Mouse (Mus musculus): ENCODE results near the gene Tmem117. TPM values are rescaled to one million over a fixed set of nuclear protein-coding genes. Genes with fewer than 3 reads are reported as not detected.

The Tmem117 gene
- total and polyA plus RNA-seq, 2 experiments from 2014 or later = 19.1 to 20.4 TPM

DNA sequence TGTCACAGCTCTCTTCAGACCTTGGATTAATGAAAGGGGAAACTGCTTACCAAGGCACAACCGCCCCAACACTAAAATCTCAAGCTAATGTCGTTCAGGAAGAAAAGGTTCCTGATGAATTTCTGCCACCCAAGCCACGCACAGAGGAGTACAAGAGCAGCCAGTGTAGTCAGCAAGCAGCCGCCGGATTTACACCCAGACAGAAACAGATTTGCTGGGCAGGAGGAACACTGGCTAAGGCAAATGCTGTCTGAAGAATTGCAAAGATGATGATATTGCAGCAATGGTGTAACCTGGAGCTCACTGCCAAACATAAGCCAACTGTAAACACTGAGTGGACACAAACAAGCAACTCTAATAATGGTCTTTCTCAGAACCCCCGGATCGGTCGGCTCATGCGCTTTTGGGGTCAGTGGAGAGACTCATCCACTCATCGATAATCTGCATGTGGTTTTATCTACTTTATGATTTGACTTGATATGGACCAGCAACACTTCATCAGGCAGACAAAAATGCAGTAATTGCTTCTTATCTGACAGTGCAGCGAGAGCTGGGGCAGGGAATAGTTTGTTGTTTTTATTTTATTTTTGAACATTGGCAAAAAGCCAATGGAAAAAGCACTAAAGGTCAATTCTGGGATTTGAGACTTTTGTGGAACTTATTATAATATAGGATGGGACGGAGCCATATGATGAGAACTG lies 509.8 kb downstream of the Tmem117 start:
- Histone ChIP-seq H3K9ac (replicated peaks; ENCODE audit: low read length, poor library complexity, severe bottlenecking) (no peak overlapping the region), H3K27me3 (ENCODE audit: insufficient read depth, low read length) (no peaks in the 10 kb centered on the region), H3K9me3 (ENCODE audit: low read length) (no peaks in the 10 kb centered on the region), H3K36me3 (ENCODE audit: insufficient read depth, low read length) (no peaks in the 10 kb centered on the region), H3K27ac (ENCODE audit: low read depth, low read length) (no peak overlapping the region), H3K4me1 (ENCODE audit: insufficient read depth, low read length) (no peaks in the 10 kb centered on the region), H3K4me2 (ENCODE audit: low read depth, low read length, poor library complexity, severe bottlenecking) (no peak overlapping the region), H3K4me3 (ENCODE audit: low read depth, low read length) (no peak overlapping the region)
- no peak for TF ChIP-seq CTCF (IDR thresholded peaks at IDR 0.05)
- 83% methylated on average over 12 of the region's 12 CpGs for WGBS
- DNase-seq (ENCODE audit: low spot score) (no peak), ATAC-seq (ENCODE audit: low FRiP score) (no peak)

DNA sequence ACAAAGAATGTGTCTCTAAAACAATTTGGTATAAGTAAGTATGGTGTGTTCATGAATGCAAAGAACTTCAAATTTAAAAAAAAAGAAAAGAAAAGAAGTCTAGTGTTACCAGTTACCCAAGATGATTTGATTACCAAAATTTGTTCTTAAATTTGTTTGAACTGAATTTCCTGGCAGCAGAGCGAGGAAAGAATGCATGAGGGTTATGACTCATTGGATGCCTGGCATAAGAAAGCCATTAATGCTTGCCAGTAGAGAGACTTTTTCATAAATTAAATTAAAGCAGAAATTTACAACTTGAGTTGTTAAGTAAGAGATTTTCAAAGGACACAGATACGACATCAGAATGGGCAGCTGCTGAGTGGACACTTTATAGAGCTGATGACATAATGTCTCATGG lies 515.1 kb downstream of the Tmem117 start:
- no peaks in the 10 kb centered on the region for H3K36me3 ChIP-seq (ENCODE audit: insufficient read depth, low read length)
- DNase-seq (ENCODE audit: low spot score) = no peak
- 85% methylated on average over 2 of the region's 2 CpGs for WGBS
- H3K4me2 ChIP-seq (ENCODE audit: low read depth, low read length, poor library complexity, severe bottlenecking) = no peak overlapping the region
- no peaks in the 10 kb centered on the region for H3K4me1 ChIP-seq (ENCODE audit: insufficient read depth, low read length)
- ATAC-seq (ENCODE audit: low FRiP score) = no peak
- no peaks in the 10 kb centered on the region for H3K27me3 ChIP-seq (ENCODE audit: insufficient read depth, low read length)
- no peak for TF ChIP-seq CTCF (IDR thresholded peaks at IDR 0.05)
- H3K27ac ChIP-seq (ENCODE audit: low read depth, low read length) = no peak overlapping the region
- H3K9ac ChIP-seq (replicated peaks; ENCODE audit: low read length, poor library complexity, severe bottlenecking) = no peak overlapping the region
- no peak overlapping the region for H3K4me3 ChIP-seq (ENCODE audit: low read depth, low read length)
- no peaks in the 10 kb centered on the region for H3K9me3 ChIP-seq (ENCODE audit: low read length)

DNA sequence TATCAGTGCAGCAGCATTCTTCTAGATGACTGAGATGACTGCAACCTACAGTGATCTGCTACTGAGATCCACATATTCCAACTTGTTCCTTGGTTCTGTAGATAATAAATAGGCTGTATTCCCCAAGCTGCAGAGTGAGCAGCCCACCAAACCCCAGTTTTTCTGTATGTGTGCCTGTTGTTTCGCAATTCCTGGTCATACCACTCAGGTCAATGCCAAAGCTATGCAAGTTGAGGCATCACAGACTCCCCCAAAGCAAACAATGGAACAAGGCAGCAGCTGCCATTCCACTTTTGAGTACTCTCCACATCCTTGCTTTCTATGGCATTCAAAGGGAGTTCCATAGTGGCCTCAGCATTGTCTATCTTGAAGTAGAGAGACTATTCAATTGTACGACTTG lies 516.1 kb downstream of the Tmem117 start:
- 86% methylated on average over 2 of the region's 2 CpGs for WGBS
- Histone ChIP-seq H3K9ac (replicated peaks; ENCODE audit: low read length, poor library complexity, severe bottlenecking) (no peak overlapping the region), H3K4me3 (ENCODE audit: low read depth, low read length) (no peak overlapping the region), H3K4me1 (ENCODE audit: insufficient read depth, low read length) (no peaks in the 10 kb centered on the region), H3K9me3 (ENCODE audit: low read length) (no peaks in the 10 kb centered on the region), H3K4me2 (ENCODE audit: low read depth, low read length, poor library complexity, severe bottlenecking) (no peak overlapping the region), H3K27ac (ENCODE audit: low read depth, low read length) (no peak overlapping the region), H3K36me3 (ENCODE audit: insufficient read depth, low read length) (no peaks in the 10 kb centered on the region), H3K27me3 (ENCODE audit: insufficient read depth, low read length) (no peaks in the 10 kb centered on the region)
- ATAC-seq (ENCODE audit: low FRiP score) (no peak), DNase-seq (ENCODE audit: low spot score) (no peak)
- TF ChIP-seq CTCF (IDR thresholded peaks at IDR 0.05) = no peak

Other genes with a start within 250 kb of the Tmem117 start
- gene Adamts20, start 163.8 kb upstream of the Tmem117 start, total RNA-seq (2014; rRNA removed) = 5.8 and 6.7 TPM in 2 replicates
- 1.8 and 3.0 TPM in 2 replicates for gene Adamts20, start 163.8 kb upstream of the Tmem117 start, polyA plus RNA-seq (2015; fragmentation: Nextera tagmentation; extraction: Ambion mirVana)
- gene Pus7l, start 85.7 kb upstream of the Tmem117 start, total RNA-seq (2014; rRNA removed) = 3.8 and 4.5 TPM in 2 replicates
- 4.7 and 4.8 TPM in 2 replicates for gene Pus7l, start 85.7 kb upstream of the Tmem117 start, polyA plus RNA-seq (2015; fragmentation: Nextera tagmentation; extraction: Ambion mirVana)
- 2.7 and 3.6 TPM in 2 replicates for gene Irak4, start 85.6 kb upstream of the Tmem117 start, total RNA-seq (2014; rRNA removed)
- 1.7 and 1.8 TPM in 2 replicates for gene Irak4, start 85.6 kb upstream of the Tmem117 start, polyA plus RNA-seq (2015; fragmentation: Nextera tagmentation; extraction: Ambion mirVana)
- gene Twf1, start 39.3 kb upstream of the Tmem117 start, total RNA-seq (2014; rRNA removed) = 35.3 and 40.4 TPM in 2 replicates
- 64.9 and 65.6 TPM in 2 replicates for gene Twf1, start 39.3 kb upstream of the Tmem117 start, polyA plus RNA-seq (2015; fragmentation: Nextera tagmentation; extraction: Ambion mirVana)

All from midbrain, postnatal 0 days (tissue).